Mouse (Mus musculus) kidney, embryonic 15.5 days (tissue): ENCODE measurements around the gene Gramd2. TPM values are rescaled to one million over a fixed set of nuclear protein-coding genes. Genes with fewer than 3 reads are reported as not detected.
"Not testable (repeated sequence)": the region's sequence is repeated elsewhere in the genome, so short reads cannot be mapped to it uniquely, and the experiment has no call there.

ENCODE experiments used
- ATAC-seq: fragments of 200-750 bp; cut with Nextera tagmentation; replicated peaks from 2 replicates; pipeline ENCODE4 v1.8.0; 2017; ENCODE audit warnings: moderate TSS enrichment; ENCODE audit not compliant: low FRiP score
- H3K27ac ChIP-seq: fragments of 300-500 bp; sonication (generic); 2 replicates; pipeline ENCODE4 v1.5.1; 2015; ENCODE audit warnings: mild to moderate bottlenecking, inconsistent platforms
- H3K27me3 ChIP-seq: fragments of 300-500 bp; sonication (generic); 2 replicates; pipeline ENCODE4 v1.6.1; 2015; ENCODE audit warnings: inconsistent platforms
- H3K36me3 ChIP-seq: fragments of 300-500 bp; sonication (generic); 2 replicates; pipeline ENCODE4 v1.6.1; 2015; ENCODE audit warnings: inconsistent platforms
- H3K4me1 ChIP-seq: fragments of 300-500 bp; sonication (generic); 2 replicates; pipeline ENCODE4 v1.6.1; 2015; ENCODE audit warnings: inconsistent platforms
- H3K4me2 ChIP-seq: fragments of 300-500 bp; sonication (generic); 2 replicates; pipeline ENCODE4 v1.6.1; 2015; ENCODE audit warnings: moderate library complexity, mild to moderate bottlenecking, inconsistent platforms
- H3K4me3 ChIP-seq: fragments of 300-500 bp; sonication (generic); replicated peaks from 2 replicates; pipeline ENCODE4 v1.5.1; 2015; ENCODE audit warnings: mild to moderate bottlenecking, inconsistent platforms
- H3K9ac ChIP-seq: fragments of 300-500 bp; sonication (generic); 2 replicates; pipeline ENCODE4 v1.6.1; 2015; ENCODE audit warnings: mild to moderate bottlenecking, inconsistent platforms
- H3K9me3 ChIP-seq: fragments of 300-500 bp; sonication (generic); replicated peaks from 2 replicates; pipeline ENCODE4 v1.6.1; 2016; ENCODE audit warnings: inconsistent platforms
- WGBS: fragments of 180-500 bp; shearing (Covaris S2); methylation state at CpG from one replicate; pipeline ENCODE4 v1.1.7; 2015; ENCODE audit warnings: mixed read lengths; 5-methylcytosine and 5-hydroxymethylcytosine counted together
- polyA plus RNA-seq: library from polyadenylated mRNA; unstranded; fragments of >200 nt; fragmentation: Nextera tagmentation; extraction: Ambion mirVana; gene quantifications from 2 replicates; pipeline ENCODE4 v1.2.1, GENCODE M21; 2015

Gene Gramd2
- polyA plus RNA-seq, 1 experiment from 2014 or later, result 0.95 TPM

DNA sequence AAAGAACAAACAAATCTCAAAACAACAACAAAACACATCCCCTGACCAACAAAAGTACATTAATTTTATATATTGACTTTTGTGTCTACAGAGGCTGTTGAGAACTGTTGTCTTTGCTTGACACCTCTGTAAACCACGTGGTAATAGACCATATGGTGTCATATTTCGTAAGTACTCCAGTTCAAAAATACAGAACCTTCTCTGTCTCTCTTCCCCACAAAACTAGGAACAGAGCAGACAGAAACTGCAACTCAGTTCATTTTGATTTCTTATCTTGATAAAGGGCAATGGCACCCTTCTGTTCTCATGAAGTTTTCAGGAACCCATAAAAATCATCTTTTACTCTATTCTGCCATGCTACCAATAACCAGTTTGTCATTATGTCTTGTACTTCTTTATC, 75.3 kb downstream of the Gramd2 start:
- H3K27me3 ChIP-seq, result no peaks in the 10 kb centered on the region
- H3K9ac ChIP-seq, result no peak overlapping the region
- no peaks in the 10 kb centered on the region for H3K9me3 ChIP-seq
- ATAC-seq, result no peak
- no peak overlapping the region for H3K27ac ChIP-seq
- no peaks in the 10 kb centered on the region for H3K36me3 ChIP-seq
- H3K4me2 ChIP-seq, result no peak overlapping the region
- H3K4me3 ChIP-seq, result no peak overlapping the region
- peaks cover 6% of the 10 kb centered on the region; the same call in 1 of the 2 replicates for H3K4me1 ChIP-seq
- WGBS, result 44% methylated on average over 2 of the region's 2 CpGs

DNA sequence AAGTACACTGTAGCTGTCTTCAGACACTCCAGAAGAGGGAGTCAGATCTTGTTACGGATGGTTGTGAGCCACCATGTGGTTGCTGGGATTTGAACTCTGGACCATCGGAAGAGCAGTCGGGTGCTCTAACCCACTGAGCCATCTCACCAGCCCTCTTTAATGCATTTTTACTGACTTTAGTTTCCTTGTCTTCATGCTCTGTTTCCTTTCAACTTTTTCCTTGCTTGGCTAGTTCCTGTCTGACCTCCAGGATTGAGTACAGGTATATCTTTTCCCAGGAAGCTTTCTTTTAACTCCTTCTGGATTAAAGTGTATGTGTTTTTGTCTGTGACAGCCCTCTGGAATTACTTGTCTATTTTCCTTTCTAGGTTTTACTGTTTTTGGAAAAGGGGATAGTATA, 77.1 kb downstream of the Gramd2 start:
- H3K27me3 ChIP-seq, H3K4me3 ChIP-seq, H3K9ac ChIP-seq, H3K9me3 ChIP-seq, H3K36me3 ChIP-seq, H3K4me2 ChIP-seq, ATAC-seq, H3K27ac ChIP-seq, H3K4me1 ChIP-seq: not testable (repeated sequence)
- WGBS, result 79% methylated on average over 3 of the region's 3 CpGs

DNA sequence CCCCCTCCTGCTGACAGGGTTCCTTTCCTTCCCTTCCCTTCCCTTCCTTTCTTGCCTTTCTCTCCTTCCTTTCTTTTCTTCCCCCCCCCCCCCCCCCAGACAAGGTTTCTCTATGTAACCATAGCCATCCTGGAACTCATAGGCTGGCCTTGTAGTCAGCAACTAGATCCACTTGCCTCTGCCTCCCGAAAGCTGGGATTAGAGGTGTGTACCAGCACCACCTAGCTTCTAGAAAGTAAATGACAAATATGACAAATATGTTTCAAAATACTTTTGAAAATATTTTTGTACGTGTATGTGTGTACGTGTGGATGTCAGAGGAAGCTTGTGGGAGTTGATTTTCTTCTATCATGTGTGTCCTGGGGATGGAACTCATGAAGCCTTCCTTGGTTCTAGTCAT, 80.6 kb downstream of the Gramd2 start:
- Histone ChIP-seq H3K9me3 (no peaks in the 10 kb centered on the region), H3K9ac (no peak overlapping the region), H3K4me1 (0 out of 2 replicates have a peak, but pooled peaks cover 3% of the 10 kb centered on the region), H3K4me3 (no peak overlapping the region), H3K36me3 (no peaks in the 10 kb centered on the region), H3K27me3 (no peaks in the 10 kb centered on the region), H3K4me2 (no peak overlapping the region), H3K27ac (no peak overlapping the region)
- WGBS, result 79% methylated on average over 3 of the region's 3 CpGs
- no peak for ATAC-seq

DNA sequence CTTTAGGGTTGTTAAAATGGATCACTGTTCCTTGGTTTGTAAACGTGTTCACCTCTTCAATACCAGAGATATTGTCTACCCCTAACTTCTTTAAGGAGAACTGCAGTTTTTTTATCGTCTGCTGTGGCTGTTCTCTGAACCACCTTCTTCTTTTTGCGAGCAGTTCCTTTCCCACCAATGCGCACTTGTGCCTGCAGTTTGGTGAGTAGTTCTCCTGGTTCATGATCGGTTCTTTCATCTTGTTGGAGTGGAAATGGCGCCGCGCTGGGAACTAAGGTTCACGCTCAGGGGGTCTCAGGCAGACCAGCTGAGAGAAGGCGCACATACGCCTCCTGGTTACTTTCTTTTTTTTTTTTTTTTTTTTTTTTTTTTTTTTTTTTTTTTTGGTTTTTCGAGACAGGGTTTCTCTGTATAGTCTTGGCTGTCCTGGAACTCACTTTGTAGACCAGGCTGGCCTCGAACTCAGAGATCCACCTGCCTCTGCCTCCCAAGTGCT, 87.1 kb downstream of the Gramd2 start:
- WGBS, result 92% methylated on average over 12 of the region's 13 CpGs
- H3K27me3 ChIP-seq, H3K4me1 ChIP-seq, H3K4me3 ChIP-seq, ATAC-seq, H3K9me3 ChIP-seq, H3K36me3 ChIP-seq, H3K4me2 ChIP-seq, H3K9ac ChIP-seq, H3K27ac ChIP-seq: not testable (repeated sequence)

Other genes with a start within 250 kb of the Gramd2 start
- 16.3 and 18.4 TPM in 2 replicates for gene Arih1, start 193.5 kb upstream of the Gramd2 start, polyA plus RNA-seq
- 58.9 and 67.1 TPM in 2 replicates for gene Hexa, start 140.6 kb upstream of the Gramd2 start, polyA plus RNA-seq
- gene Tmem202, start 140.3 kb upstream of the Gramd2 start, polyA plus RNA-seq, result 0.26 TPM in 1 of 2 replicates, not detected in the other
- gene Celf6, start 102.2 kb upstream of the Gramd2 start, polyA plus RNA-seq, result 0.69 and 2.5 TPM in 2 replicates
- 22.9 and 27.6 TPM in 2 replicates for gene Parp6, start 62.9 kb upstream of the Gramd2 start, polyA plus RNA-seq
- gene Pkm, start 23.8 kb upstream of the Gramd2 start, polyA plus RNA-seq, result 1,267 and 1,340 TPM in 2 replicates
- gene Senp8, start 70.6 kb downstream of the Gramd2 start, polyA plus RNA-seq, result 12.5 and 14.1 TPM in 2 replicates
- 15.1 and 18.7 TPM in 2 replicates for gene Myo9a, start 70.8 kb downstream of the Gramd2 start, polyA plus RNA-seq